Mouse (Mus musculus) liver, embryonic 14.5 days (tissue): ENCODE data around the gene Ctrb1. TPM values are rescaled to one million over a fixed set of nuclear protein-coding genes. Genes with fewer than 3 reads are reported as not detected.
A peak's percentile ranks its signal among the peaks of the same experiment; 100 is the strongest.

Source experiments
- ATAC-seq: fragments of 200-750 bp; cut with Nextera tagmentation; 2 replicates; pipeline ENCODE4 v1.8.0; 2017; ENCODE audit warnings: moderate number of reproducible peaks, mild to moderate bottlenecking, moderate library complexity; ENCODE audit not compliant: insufficient read depth
- DNase-seq, 3 experiments: peaks; one replicate each; pipeline ENCODE4 v3.0.0-alpha.2; 2012 to 2013; ENCODE audit warnings: low read depth in 3 of 3, low spot score in 3 of 3
- H3K27ac ChIP-seq: fragments of 300-500 bp; sonication (generic); 2 replicates; pipeline ENCODE4 v1.5.1; 2014; ENCODE audit warnings: moderate library complexity, mild to moderate bottlenecking, control low read depth, inconsistent platforms
- H3K27me3 ChIP-seq: fragments of 300-500 bp; sonication (generic); 2 replicates; pipeline ENCODE4 v1.6.1; 2014; ENCODE audit warnings: mild to moderate bottlenecking, low read length, moderate library complexity; ENCODE audit not compliant: control insufficient read depth, insufficient read depth
- H3K36me3 ChIP-seq: fragments of 300-500 bp; sonication (generic); replicated peaks from 2 replicates; pipeline ENCODE4 v1.6.1; 2014; ENCODE audit warnings: low read depth; ENCODE audit not compliant: control insufficient read depth, insufficient read depth
- H3K4me1 ChIP-seq, 2 experiments: fragments of 200-500 bp in 1 of 2; fragments of 300-500 bp in 1 of 2; sonication (generic) in 1 of 2; replicated peaks; 2 replicates each; pipeline ENCODE4 v1.6.1; 2012 to 2014; ENCODE audit warnings: antibody characterized with exemption in 1 of 2, inconsistent platforms in 1 of 2, low read length in 1 of 2; ENCODE audit not compliant: control insufficient read depth in 2 of 2, insufficient read depth in 2 of 2
- H3K4me2 ChIP-seq: fragments of 300-500 bp; sonication (generic); 2 replicates; pipeline ENCODE4 v1.6.1; 2014; ENCODE audit warnings: low read depth, mild to moderate bottlenecking, control low read depth, moderate library complexity
- H3K4me3 ChIP-seq, 2 experiments: fragments of 200-500 bp in 1 of 2; fragments of 300-500 bp in 1 of 2; sonication (generic) in 1 of 2; 2 replicates each; pipeline ENCODE4 v1.5.1; 2012 to 2014; ENCODE audit warnings: low read depth in 2 of 2, low read length in 2 of 2, mild to moderate bottlenecking in 2 of 2, control low read depth in 1 of 2, inconsistent platforms in 1 of 2, moderate library complexity in 1 of 2; ENCODE audit not compliant: insufficient read depth in 1 of 2
- H3K9ac ChIP-seq: fragments of 300-500 bp; sonication (generic); replicated peaks from 2 replicates; pipeline ENCODE4 v1.6.1; 2014; ENCODE audit warnings: mild to moderate bottlenecking, control low read depth, moderate library complexity
- H3K9me3 ChIP-seq: fragments of 300-500 bp; sonication (generic); 2 replicates; pipeline ENCODE4 v1.6.1; 2016; ENCODE audit warnings: low read length, mixed read lengths; ENCODE audit not compliant: control insufficient read depth
- CTCF ChIP-seq: IDR thresholded peaks from 2 replicates; pipeline ENCODE4 v1.5.1; 2016; ENCODE audit warnings: antibody characterized with exemption, low read depth, control low read depth
- EP300 ChIP-seq: IDR thresholded peaks from 2 replicates; pipeline ENCODE4 v1.6.1; 2016; ENCODE audit warnings: antibody characterized with exemption, low read depth
- WGBS: fragments of 180-500 bp; shearing (Covaris S2); extraction: QIAGEN DNeasy Blood & Tissue Kit; methylation state at CpG from one replicate; pipeline ENCODE4 v1.1.7; 2014; ENCODE audit not compliant: insufficient replicate concordance; 5-methylcytosine and 5-hydroxymethylcytosine counted together
- polyA plus RNA-seq, 2 experiments: library from polyadenylated mRNA; depleted of rRNA in 1 of 2; stranded (reverse) in 1 of 2; unstranded in 1 of 2; fragments of >200 nt; fragmentation: Nextera tagmentation in 1 of 2; extraction: Ambion mirVana in 1 of 2; gene quantifications; 2 replicates each; pipeline versions ENCODE4 v1.2.1 to v1.2.3; 2012 to 2014

Gene Ctrb1
- polyA plus RNA-seq, 2 experiments: 1.5 to 2.5 TPM

- no peak overlapping the region for H3K27ac ChIP-seq
- TF ChIP-seq CTCF (no peak), EP300 (no peak)
- 57% methylated on average over 7 of the region's 7 CpGs for WGBS
- H3K4me2 ChIP-seq: no peak overlapping the region
- H3K9ac ChIP-seq: no peak overlapping the region
- no peaks in the 10 kb centered on the region; the same call in 1 of the 2 replicates for H3K27me3 ChIP-seq
- H3K9me3 ChIP-seq: no peaks in the 10 kb centered on the region; the same call in 1 of the 2 replicates
- no peaks in the 10 kb centered on the region for H3K36me3 ChIP-seq
- ATAC-seq: no peak
- no peak overlapping the region for H3K4me3 ChIP-seq
- DNase-seq: no peak
- H3K4me1 ChIP-seq: no peaks in the 10 kb centered on the region; a peak in 1 of 4 replicates
Observed at GRCm38 (mm10) chr8:111678848-111679247, 12.0 kb downstream of the Ctrb1 start.

GRCm38 (mm10) chr8:111678111-111678510 lies 12.7 kb downstream of the Ctrb1 start:
- whole genome bisulfite sequencing: 8% methylated on average over 3 of the region's 3 CpGs
- no peaks in the 10 kb centered on the region for H3K36me3 ChIP-seq
- no peak overlapping the region for H3K4me3 ChIP-seq
- H3K9me3 ChIP-seq: no peaks in the 10 kb centered on the region; the same call in 1 of the 2 replicates
- 0 out of 2 replicates have a peak, but pooled peaks have one; percentile 23 for ATAC-seq
- no peaks in the 10 kb centered on the region; the same call in 1 of the 2 replicates for H3K27me3 ChIP-seq
- no peak overlapping the region for H3K27ac ChIP-seq
- H3K4me1 ChIP-seq: no peaks in the 10 kb centered on the region; a peak in 1 of 4 replicates
- no peak overlapping the region for H3K9ac ChIP-seq
- TF ChIP-seq CTCF: peak; percentile 76
- TF ChIP-seq EP300: no peak
- peak; percentile 26 to 39 (median 31) for DNase-seq
- H3K4me2 ChIP-seq: no peak overlapping the region

- H3K36me3 ChIP-seq: no peaks in the 10 kb centered on the region
- peak in 1 of 3 experiments; percentile 9 for DNase-seq
- 65% methylated on average over 8 of the region's 8 CpGs for WGBS
- peak; percentile 75 for TF ChIP-seq CTCF
- no peak for TF ChIP-seq EP300
- H3K4me2 ChIP-seq: no peak overlapping the region
- H3K27ac ChIP-seq: no peak overlapping the region
- no peaks in the 10 kb centered on the region; the same call in 1 of the 2 replicates for H3K9me3 ChIP-seq
- no peaks in the 10 kb centered on the region; the same call in 1 of the 2 replicates for H3K27me3 ChIP-seq
- no peak overlapping the region for H3K9ac ChIP-seq
- no peaks in the 10 kb centered on the region; a peak in 1 of 4 replicates for H3K4me1 ChIP-seq
- no peak for ATAC-seq
- H3K4me3 ChIP-seq: no peak overlapping the region
Observed at GRCm38 (mm10) chr8:111676237-111676636, 14.6 kb downstream of the Ctrb1 start.

- H3K27me3 ChIP-seq: no peaks in the 10 kb centered on the region
- no peak overlapping the region for H3K4me2 ChIP-seq
- no peak overlapping the region for H3K4me3 ChIP-seq
- DNase-seq (no peak), ATAC-seq (no peak)
- H3K9ac ChIP-seq: no peak overlapping the region
- H3K36me3 ChIP-seq: no peaks in the 10 kb centered on the region; the same call in none of the 2 replicates
- H3K4me1 ChIP-seq: no peaks in the 10 kb centered on the region
- TF ChIP-seq EP300: no peak
- no peak for TF ChIP-seq CTCF
- H3K27ac ChIP-seq: no peak overlapping the region
- 60% methylated on average over 2 of the region's 2 CpGs for WGBS
- no peaks in the 10 kb centered on the region for H3K9me3 ChIP-seq
Observed at GRCm38 (mm10) chr8:111666751-111667150, 24.1 kb downstream of the Ctrb1 start.

GRCm38 (mm10) chr8:111662473-111662872 lies 28.3 kb downstream of the Ctrb1 start:
- Histone ChIP-seq H3K27ac (no peak overlapping the region), H3K9me3 (no peaks in the 10 kb centered on the region), H3K4me2 (no peak overlapping the region), H3K4me3 (no peak overlapping the region), H3K27me3 (no peaks in the 10 kb centered on the region), H3K4me1 (peaks cover 0 to 7% of the 10 kb centered on the region in 2 experiments; a peak in 2 of 4 replicates), H3K36me3 (no peaks in the 10 kb centered on the region), H3K9ac (no peak overlapping the region)
- peak; percentile 88 for TF ChIP-seq CTCF
- no peak for TF ChIP-seq EP300
- 73% methylated on average over 3 of the region's 3 CpGs for WGBS
- ATAC-seq (no peak), DNase-seq (peak in 2 of 3 experiments; percentile 28 to 43)
